Mouse (Mus musculus) neural tube, embryonic 11.5 days (tissue): ENCODE data around the gene Wnt11. TPM values are rescaled to one million over a fixed set of nuclear protein-coding genes. Genes with fewer than 3 reads are reported as not detected.
A peak's percentile ranks its signal among the peaks of the same experiment; 100 is the strongest.

ENCODE experiments used
- ATAC-seq: fragments of 200-750 bp; cut with Nextera tagmentation; 2 replicates; pipeline ENCODE4 v1.8.0; 2017; ENCODE audit warnings: moderate number of reproducible peaks, mild to moderate bottlenecking, moderate TSS enrichment, moderate library complexity; ENCODE audit not compliant: insufficient read depth, low FRiP score, low TSS enrichment
- DNase-seq: peaks from one replicate; pipeline ENCODE4 v3.0.0-alpha.2; 2015; ENCODE audit warnings: low spot score
- H3K27ac ChIP-seq: fragments of 300-500 bp; sonication (generic); 2 replicates; pipeline ENCODE4 v1.5.1; 2014; ENCODE audit warnings: low read depth, mild to moderate bottlenecking, low read length
- H3K27me3 ChIP-seq: fragments of 300-500 bp; sonication (generic); 2 replicates; pipeline ENCODE4 v1.6.1; 2014; ENCODE audit warnings: mild to moderate bottlenecking, low read length, mixed read lengths; ENCODE audit not compliant: control insufficient read depth, insufficient read depth
- H3K36me3 ChIP-seq: fragments of 300-500 bp; sonication (generic); 2 replicates; pipeline ENCODE4 v1.6.1; 2014; ENCODE audit warnings: mild to moderate bottlenecking, low read length, moderate library complexity, mixed read lengths; ENCODE audit not compliant: control insufficient read depth, insufficient read depth
- H3K4me1 ChIP-seq: fragments of 300-500 bp; sonication (generic); 2 replicates; pipeline ENCODE4 v1.6.1; 2014; ENCODE audit warnings: low read length, mixed read lengths; ENCODE audit not compliant: control insufficient read depth, insufficient read depth
- H3K4me2 ChIP-seq: fragments of 300-500 bp; sonication (generic); 2 replicates; pipeline ENCODE4 v1.6.1; 2014; ENCODE audit warnings: low read depth, mild to moderate bottlenecking, moderate library complexity
- H3K4me3 ChIP-seq: fragments of 300-500 bp; sonication (generic); 2 replicates; pipeline ENCODE4 v1.5.1; 2014; ENCODE audit warnings: low read depth, low read length
- H3K9ac ChIP-seq: fragments of 300-500 bp; sonication (generic); 2 replicates; pipeline ENCODE4 v1.6.1; 2014; ENCODE audit warnings: mild to moderate bottlenecking, low read length
- H3K9me3 ChIP-seq: fragments of 300-500 bp; sonication (generic); 2 replicates; pipeline ENCODE4 v1.6.1; 2016; ENCODE audit warnings: low read length; ENCODE audit not compliant: control insufficient read depth
- WGBS: fragments of 180-500 bp; shearing (Covaris S2); extraction: QIAGEN DNeasy Blood & Tissue Kit; methylation state at CpG from one replicate; pipeline ENCODE4 v1.1.7; 2014; 5-methylcytosine and 5-hydroxymethylcytosine counted together
- polyA plus RNA-seq: library from polyadenylated mRNA; unstranded; fragments of >200 nt; fragmentation: Nextera tagmentation; extraction: Ambion mirVana; gene quantifications from 2 replicates; pipeline ENCODE4 v1.2.1, GENCODE M21; 2014

The Wnt11 gene
- polyA plus RNA-seq, 1 experiment from 2014 or later, result 6.9 TPM

- Histone ChIP-seq H3K27ac (no peak overlapping the region), H3K27me3 (no peaks in the 10 kb centered on the region), H3K36me3 (no peaks in the 10 kb centered on the region; the same call in 1 of the 2 replicates), H3K9ac (no peak overlapping the region), H3K4me2 (no peak overlapping the region), H3K9me3 (no peaks in the 10 kb centered on the region), H3K4me3 (no peak overlapping the region), H3K4me1 (no peaks in the 10 kb centered on the region)
- no peak for ATAC-seq
- no peak for DNase-seq
- 76% methylated on average over 5 of the region's 5 CpGs for WGBS
Observed at GRCm38 (mm10) chr7:98850388-98850787, 15.5 kb downstream of the Wnt11 start.

GRCm38 (mm10) chr7:98851220-98851619 lies 16.3 kb downstream of the Wnt11 start:
- Histone ChIP-seq H3K4me2 (no peak overlapping the region), H3K9ac (no peak overlapping the region), H3K4me1 (no peaks in the 10 kb centered on the region), H3K9me3 (no peaks in the 10 kb centered on the region), H3K27ac (no peak overlapping the region), H3K4me3 (no peak overlapping the region), H3K36me3 (no peaks in the 10 kb centered on the region; the same call in 1 of the 2 replicates), H3K27me3 (no peaks in the 10 kb centered on the region)
- no peak for ATAC-seq
- DNase-seq, result peak; percentile 38
- WGBS, result 63% methylated on average over 9 of the region's 9 CpGs

GRCm38 (mm10) chr7:98852950-98853650 lies 18.2 kb downstream of the Wnt11 start:
- Histone ChIP-seq H3K4me3 (no peak overlapping the region), H3K27me3 (no peaks in the 10 kb centered on the region), H3K9me3 (no peaks in the 10 kb centered on the region), H3K27ac (no peak overlapping the region), H3K36me3 (no peaks in the 10 kb centered on the region), H3K9ac (no peak overlapping the region), H3K4me2 (no peak overlapping the region), H3K4me1 (no peaks in the 10 kb centered on the region)
- no peak for ATAC-seq
- no peak for DNase-seq
- WGBS, result 86% methylated on average over 18 of the region's 18 CpGs

- 82% methylated on average over 6 of the region's 6 CpGs for WGBS
- no peaks in the 10 kb centered on the region for H3K27me3 ChIP-seq
- no peak overlapping the region for H3K4me2 ChIP-seq
- no peak for ATAC-seq
- no peaks in the 10 kb centered on the region for H3K4me1 ChIP-seq
- no peak overlapping the region for H3K27ac ChIP-seq
- no peak overlapping the region for H3K4me3 ChIP-seq
- H3K9me3 ChIP-seq, result no peaks in the 10 kb centered on the region
- DNase-seq, result no peak
- H3K9ac ChIP-seq, result no peak overlapping the region
- no peaks in the 10 kb centered on the region for H3K36me3 ChIP-seq
Observed at GRCm38 (mm10) chr7:98853806-98854205, 18.9 kb downstream of the Wnt11 start.

- no peak for ATAC-seq
- WGBS, result 81% methylated on average over 2 of the region's 2 CpGs
Observed at GRCm38 (mm10) chr7:98855388-98855787, 20.5 kb downstream of the Wnt11 start.

GRCm38 (mm10) chr7:98856128-98856527 lies 21.2 kb downstream of the Wnt11 start:
- ATAC-seq (no peak), DNase-seq (no peak)
- no peaks in the 10 kb centered on the region for H3K9me3 ChIP-seq
- no peak overlapping the region for H3K9ac ChIP-seq
- WGBS, result 32% methylated on average over 3 of the region's 3 CpGs
- H3K27ac ChIP-seq, result no peak overlapping the region
- H3K4me1 ChIP-seq, result 0 out of 2 replicates have a peak, but pooled peaks cover 2% of the 10 kb centered on the region
- H3K27me3 ChIP-seq, result no peaks in the 10 kb centered on the region
- H3K36me3 ChIP-seq, result no peaks in the 10 kb centered on the region
- H3K4me2 ChIP-seq, result no peak overlapping the region
- no peak overlapping the region for H3K4me3 ChIP-seq

More at GRCm38 (mm10) chr7:98855388-98855787, 20.5 kb downstream of the Wnt11 start:
- H3K4me2 ChIP-seq, result no peak overlapping the region
- H3K27ac ChIP-seq, result no peak overlapping the region
- no peaks in the 10 kb centered on the region for H3K4me1 ChIP-seq
- no peaks in the 10 kb centered on the region for H3K27me3 ChIP-seq
- H3K9me3 ChIP-seq, result no peaks in the 10 kb centered on the region
- no peak for DNase-seq
- H3K36me3 ChIP-seq, result no peaks in the 10 kb centered on the region
- H3K4me3 ChIP-seq, result no peak overlapping the region
- H3K9ac ChIP-seq, result no peak overlapping the region

GRCm38 (mm10) chr7:98857094-98857493 lies 22.2 kb downstream of the Wnt11 start:
- H3K27me3 ChIP-seq, result no peaks in the 10 kb centered on the region
- no peak overlapping the region for H3K9ac ChIP-seq
- 77% methylated on average over 3 of the region's 3 CpGs for WGBS
- no peak overlapping the region for H3K4me2 ChIP-seq
- ATAC-seq, result no peak
- H3K9me3 ChIP-seq, result no peaks in the 10 kb centered on the region
- H3K36me3 ChIP-seq, result no peaks in the 10 kb centered on the region
- 0 out of 2 replicates have a peak, but pooled peaks cover 5% of the 10 kb centered on the region for H3K4me1 ChIP-seq
- no peak overlapping the region for H3K4me3 ChIP-seq
- no peak for DNase-seq
- no peak overlapping the region for H3K27ac ChIP-seq

- Histone ChIP-seq H3K4me1 (0 out of 2 replicates have a peak, but pooled peaks cover 5% of the 10 kb centered on the region), H3K4me3 (no peak overlapping the region), H3K27ac (no peak overlapping the region), H3K4me2 (no peak overlapping the region), H3K9ac (no peak overlapping the region), H3K9me3 (no peaks in the 10 kb centered on the region), H3K36me3 (no peaks in the 10 kb centered on the region), H3K27me3 (no peaks in the 10 kb centered on the region)
- DNase-seq (no peak), ATAC-seq (no peak)
- WGBS, result 15% methylated on average over 2 of the region's 2 CpGs
Observed at GRCm38 (mm10) chr7:98861002-98861401, 26.1 kb downstream of the Wnt11 start.

GRCm38 (mm10) chr7:98862994-98863393 lies 28.1 kb downstream of the Wnt11 start:
- no peak overlapping the region for H3K4me2 ChIP-seq
- peaks cover 10% of the 10 kb centered on the region; the same call in 1 of the 2 replicates for H3K4me1 ChIP-seq
- H3K9me3 ChIP-seq, result no peaks in the 10 kb centered on the region
- no peak overlapping the region for H3K27ac ChIP-seq
- H3K4me3 ChIP-seq, result no peak overlapping the region
- H3K9ac ChIP-seq, result no peak overlapping the region
- 68% methylated on average over 5 of the region's 5 CpGs for WGBS
- H3K36me3 ChIP-seq, result no peaks in the 10 kb centered on the region
- H3K27me3 ChIP-seq, result no peaks in the 10 kb centered on the region
- no peak for ATAC-seq
- no peak for DNase-seq
